Mouse (Mus musculus) limb, embryonic 15.5 days (tissue): ENCODE data around the gene Atf1. TPM values are rescaled to one million over a fixed set of nuclear protein-coding genes. Genes with fewer than 3 reads are reported as not detected.
"Not testable (repeated sequence)": the region's sequence is repeated elsewhere in the genome, so short reads cannot be mapped to it uniquely, and the experiment has no call there.

Experiments
- ATAC-seq: fragments of 200-750 bp; cut with Nextera tagmentation; 2 replicates; pipeline ENCODE4 v1.8.0; 2017; ENCODE audit warnings: low read depth, moderate TSS enrichment; ENCODE audit not compliant: insufficient number of reproducible peaks, low FRiP score, low TSS enrichment
- H3K27ac ChIP-seq: fragments of 300-500 bp; sonication (generic); 2 replicates; pipeline ENCODE4 v1.5.1; 2015; ENCODE audit warnings: moderate library complexity, mild to moderate bottlenecking, inconsistent platforms
- H3K27me3 ChIP-seq: fragments of 300-500 bp; sonication (generic); 2 replicates; pipeline ENCODE4 v1.6.1; 2015; ENCODE audit warnings: inconsistent platforms
- H3K36me3 ChIP-seq: fragments of 300-500 bp; sonication (generic); 2 replicates; pipeline ENCODE4 v1.6.1; 2015; ENCODE audit warnings: inconsistent platforms
- H3K4me1 ChIP-seq: fragments of 300-500 bp; sonication (generic); 2 replicates; pipeline ENCODE4 v1.6.1; 2015; ENCODE audit warnings: inconsistent platforms
- H3K4me2 ChIP-seq: fragments of 300-500 bp; sonication (generic); 2 replicates; pipeline ENCODE4 v1.6.1; 2015; ENCODE audit warnings: mild to moderate bottlenecking, inconsistent platforms
- H3K4me3 ChIP-seq: fragments of 300-500 bp; sonication (generic); 2 replicates; pipeline ENCODE4 v1.5.1; 2015; ENCODE audit warnings: mild to moderate bottlenecking, inconsistent platforms
- H3K9ac ChIP-seq: fragments of 300-500 bp; sonication (generic); 2 replicates; pipeline ENCODE4 v1.6.1; 2015; ENCODE audit warnings: inconsistent platforms
- H3K9me3 ChIP-seq: fragments of 300-500 bp; sonication (generic); 2 replicates; pipeline ENCODE4 v1.6.1; 2016; ENCODE audit warnings: inconsistent platforms
- WGBS: fragments of 180-500 bp; shearing (Covaris S2); methylation state at CpG from one replicate; pipeline ENCODE4 v1.1.7; 2015; 5-methylcytosine and 5-hydroxymethylcytosine counted together
- polyA plus RNA-seq: library from polyadenylated mRNA; unstranded; fragments of >200 nt; fragmentation: Nextera tagmentation; extraction: Ambion mirVana; gene quantifications from 2 replicates; pipeline ENCODE4 v1.2.1, GENCODE M21; 2015

Gene Atf1
- polyA plus RNA-seq, 1 experiment from 2014 or later = 45.8 TPM

GRCm38 (mm10) chr15:100245951-100246350 is 18.3 kb downstream of the Atf1 start:
- H3K4me1 ChIP-seq = no peaks in the 10 kb centered on the region
- 94% methylated on average over 7 of the region's 7 CpGs for WGBS
- peaks cover 89% of the 10 kb centered on the region for H3K36me3 ChIP-seq
- no peak overlapping the region for H3K4me2 ChIP-seq
- no peaks in the 10 kb centered on the region for H3K9me3 ChIP-seq
- ATAC-seq = no peak
- H3K9ac ChIP-seq = no peak overlapping the region
- no peak overlapping the region for H3K4me3 ChIP-seq
- H3K27me3 ChIP-seq = no peaks in the 10 kb centered on the region
- no peak overlapping the region for H3K27ac ChIP-seq

GRCm38 (mm10) chr15:100247296-100247695 is 19.7 kb downstream of the Atf1 start:
- Histone ChIP-seq H3K4me3 (no peak overlapping the region), H3K4me1 (no peaks in the 10 kb centered on the region), H3K27ac (no peak overlapping the region), H3K36me3 (peaks cover 92% of the 10 kb centered on the region), H3K9me3 (no peaks in the 10 kb centered on the region), H3K27me3 (no peaks in the 10 kb centered on the region), H3K4me2 (no peak overlapping the region), H3K9ac (no peak overlapping the region)
- 93% methylated on average over 9 of the region's 9 CpGs for WGBS
- no peak for ATAC-seq

GRCm38 (mm10) chr15:100248665-100249433 is 21.2 kb downstream of the Atf1 start:
- no peak for ATAC-seq
- Histone ChIP-seq H3K9ac (no peak overlapping the region), H3K4me2 (no peak overlapping the region), H3K4me3 (no peak overlapping the region), H3K4me1 (no peaks in the 10 kb centered on the region), H3K9me3 (no peaks in the 10 kb centered on the region), H3K27ac (no peak overlapping the region), H3K36me3 (peaks cover 91% of the 10 kb centered on the region), H3K27me3 (no peaks in the 10 kb centered on the region)
- WGBS = 92% methylated on average over 6 of the region's 6 CpGs

GRCm38 (mm10) chr15:100251153-100251780 is 23.6 kb downstream of the Atf1 start:
- Histone ChIP-seq H3K4me3 (no peak overlapping the region), H3K9ac (no peak overlapping the region), H3K9me3 (no peaks in the 10 kb centered on the region), H3K4me2 (no peak overlapping the region), H3K36me3 (peaks cover 93% of the 10 kb centered on the region), H3K27ac (no peak overlapping the region), H3K4me1 (no peaks in the 10 kb centered on the region), H3K27me3 (no peaks in the 10 kb centered on the region)
- ATAC-seq = no peak
- 84% methylated on average over 6 of the region's 6 CpGs for WGBS

- no peak for ATAC-seq
- WGBS = 88% methylated on average over 6 of the region's 6 CpGs
- H3K9ac ChIP-seq = no peak overlapping the region
- H3K4me2 ChIP-seq = no peak overlapping the region
- H3K36me3 ChIP-seq = peaks cover 80% of the 10 kb centered on the region
- no peaks in the 10 kb centered on the region for H3K27me3 ChIP-seq
- H3K9me3 ChIP-seq = no peaks in the 10 kb centered on the region
- H3K27ac ChIP-seq = no peak overlapping the region
- H3K4me1 ChIP-seq = no peaks in the 10 kb centered on the region
- no peak overlapping the region for H3K4me3 ChIP-seq
Observed at GRCm38 (mm10) chr15:100256386-100256785, 28.8 kb downstream of the Atf1 start.

GRCm38 (mm10) chr15:100257305-100257704 is 29.7 kb downstream of the Atf1 start:
- ATAC-seq = no peak
- Histone ChIP-seq H3K9me3 (no peaks in the 10 kb centered on the region), H3K27ac (no peak overlapping the region), H3K9ac (no peak overlapping the region), H3K4me1 (no peaks in the 10 kb centered on the region), H3K4me2 (no peak overlapping the region), H3K4me3 (no peak overlapping the region), H3K27me3 (no peaks in the 10 kb centered on the region), H3K36me3 (peaks cover 75% of the 10 kb centered on the region)
- 86% methylated on average over 5 of the region's 5 CpGs for WGBS

GRCm38 (mm10) chr15:100258646-100259425 is 31.2 kb downstream of the Atf1 start:
- H3K27me3 ChIP-seq = no peaks in the 10 kb centered on the region
- no peak for ATAC-seq
- no peak overlapping the region for H3K4me3 ChIP-seq
- 94% methylated on average over 7 of the region's 7 CpGs for WGBS
- H3K27ac ChIP-seq = no peak overlapping the region
- H3K4me2 ChIP-seq = no peak overlapping the region
- peaks cover 64% of the 10 kb centered on the region for H3K36me3 ChIP-seq
- no peak overlapping the region for H3K9ac ChIP-seq
- no peaks in the 10 kb centered on the region for H3K9me3 ChIP-seq
- H3K4me1 ChIP-seq = no peaks in the 10 kb centered on the region

- not testable (repeated sequence) for H3K27me3 ChIP-seq, H3K4me2 ChIP-seq, H3K9me3 ChIP-seq, ATAC-seq, H3K9ac ChIP-seq, H3K27ac ChIP-seq, H3K4me1 ChIP-seq, H3K4me3 ChIP-seq
- 92% methylated on average over 7 of the region's 7 CpGs for WGBS
- peaks cover 49% of the 10 kb centered on the region for H3K36me3 ChIP-seq
Observed at GRCm38 (mm10) chr15:100260351-100260750, 32.7 kb downstream of the Atf1 start.

GRCm38 (mm10) chr15:100263246-100263905 is 35.8 kb downstream of the Atf1 start:
- no peak for ATAC-seq
- Histone ChIP-seq H3K9ac (no peak overlapping the region), H3K27me3 (no peaks in the 10 kb centered on the region), H3K9me3 (no peaks in the 10 kb centered on the region), H3K27ac (no peak overlapping the region), H3K36me3 (peaks cover 22% of the 10 kb centered on the region), H3K4me1 (no peaks in the 10 kb centered on the region), H3K4me3 (no peak overlapping the region), H3K4me2 (no peak overlapping the region)
- WGBS = 17% methylated on average over 4 of the region's 4 CpGs

- Histone ChIP-seq H3K36me3 (peaks cover 10% of the 10 kb centered on the region; the same call in 1 of the 2 replicates), H3K9ac (no peak overlapping the region), H3K4me1 (no peaks in the 10 kb centered on the region), H3K4me2 (no peak overlapping the region), H3K27me3 (no peaks in the 10 kb centered on the region), H3K4me3 (no peak overlapping the region), H3K9me3 (no peaks in the 10 kb centered on the region), H3K27ac (no peak overlapping the region)
- 85% methylated on average over 4 of the region's 5 CpGs for WGBS
- ATAC-seq = no peak
Observed at GRCm38 (mm10) chr15:100265586-100266325, 38.1 kb downstream of the Atf1 start.

- H3K9me3 ChIP-seq = no peaks in the 10 kb centered on the region
- WGBS = 68% methylated on average over 2 of the region's 2 CpGs
- no peak overlapping the region for H3K4me2 ChIP-seq
- no peak overlapping the region for H3K4me3 ChIP-seq
- H3K4me1 ChIP-seq = no peaks in the 10 kb centered on the region
- no peaks in the 10 kb centered on the region for H3K27me3 ChIP-seq
- H3K36me3 ChIP-seq = no peaks in the 10 kb centered on the region
- H3K27ac ChIP-seq = no peak overlapping the region
- no peak for ATAC-seq
- no peak overlapping the region for H3K9ac ChIP-seq
Observed at GRCm38 (mm10) chr15:100268916-100269315, 41.3 kb downstream of the Atf1 start.
